Mouse (Mus musculus) macrophage (primary cell): ENCODE results near the gene Dusp10. TPM values are rescaled to one million over a fixed set of nuclear protein-coding genes. Genes with fewer than 3 reads are reported as not detected.

ENCODE experiments used
- polyA plus RNA-seq: library from polyadenylated mRNA; stranded (reverse); fragments of 250-400 nt; gene quantifications from 3 replicates; pipeline ENCODE4 v1.2.4, GENCODE M21; 2018; ENCODE audit warnings: inconsistent platforms

Dusp10 gene
- polyA plus RNA-seq, 1 experiment from 2014 or later, result 1.5 TPM

Other genes with a start within 250 kb of the Dusp10 start
- gene 1700056E22Rik, start 21.0 kb downstream of the Dusp10 start, polyA plus RNA-seq, result 0.16 to 0.40 TPM (median 0.26 TPM) in 3 replicates